13 mouse cellular contexts compared by ENCODE assay signal in genomic region chr4:54613076-54613475, GRCm38 (mm10).
DNase-seq lines count a peak whose midpoint lies in the region; ATAC-seq lines count a peak whose summit lies in the region.
"Had no signal": no experiment of that assay in that cellular context is flagged by ENCODE, and none has a peak within 500 bp of the region (broad histone marks: within the 10 kb centered on the region; RNA-seq: fewer than 3 reads in every experiment).

No protein-coding gene starts in this region.

- H3K4me2 ChIP-seq in forebrain, embryonic 11.5 days (ENCODE audit: low read depth, low read length, severe bottlenecking) = no peak overlapping the region

- H3K36me3 ChIP-seq in forebrain, embryonic 11.5 days (ENCODE audit: control insufficient read depth, insufficient read depth, low read length) = no peaks in the 10 kb centered on the region

- peaks cover 6% of the 10 kb centered on the region; the same call in 1 of the 2 replicates for H3K4me1 ChIP-seq in forebrain, embryonic 11.5 days (replicated peaks; ENCODE audit: control insufficient read depth, insufficient read depth, low read length)

- WGBS in forebrain, embryonic 11.5 days = 20% methylated on average over 3 of the region's 3 CpGs

- no peak overlapping the region for H3K4me3 ChIP-seq in forebrain, embryonic 11.5 days (ENCODE audit: low read depth, low read length)
- H3K4me3 ChIP-seq: erythroblast, embryonic 14.5 days; heart, adult 2 months had no signal

- peaks cover 3% of the 10 kb centered on the region; the same call in 1 of the 2 replicates for H3K9me3 ChIP-seq in forebrain, embryonic 11.5 days (ENCODE audit: control insufficient read depth, low read length)

- no peaks in the 10 kb centered on the region for H3K27me3 ChIP-seq in forebrain, embryonic 11.5 days (ENCODE audit: control insufficient read depth, insufficient read depth, low read length)
- H3K27me3 ChIP-seq: CH12.LX had no signal

- H3K27ac ChIP-seq in forebrain, embryonic 11.5 days (ENCODE audit: low read depth, low read length) = peak overlapping the region; percentile 77; the same call in 1 of the 2 replicates
- H3K27ac ChIP-seq: heart, adult 2 months had no signal

- ATAC-seq in forebrain, embryonic 11.5 days (replicated peaks; ENCODE audit: low FRiP score) = 0 out of 2 replicates have a peak, but pooled peaks have one; percentile 45
- ATAC-seq in megakaryocyte-erythroid progenitor cell, adult 5-6 weeks (replicated peaks; ENCODE audit: low FRiP score, low TSS enrichment, poor library complexity, severe bottlenecking) = no peak

- no peak overlapping the region for H3K9ac ChIP-seq in forebrain, embryonic 11.5 days (ENCODE audit: low read length)

- DNase-seq in layer of hippocampus, postnatal 10 days (ENCODE audit: low spot score in 2 of 2) = peak; percentile 20 to 33
- DNase-seq in layer of hippocampus, adult 9-11 months = no peak
- peak; percentile 52 for DNase-seq in forebrain, embryonic 11.5 days (ENCODE audit: low spot score)
- peak; percentile 41 for DNase-seq in gastrocnemius, postnatal 10 days
- DNase-seq in kidney, postnatal 14 days = peak; percentile 30
- DNase-seq in ovary, postnatal 14 days (ENCODE audit: low spot score) = no peak
- no peak for DNase-seq in thymus, postnatal 14 days
- DNase-seq: cerebellum, postnatal 25 days; lung, postnatal 10 days had no signal

Comparison
In these comparisons a context has a peak if more than half of its experiments do, and no peak if none do; other contexts are left out.
1. DNase-seq: peak in layer of hippocampus, postnatal 10 days (2 of 2), forebrain, embryonic 11.5 days (single experiment), gastrocnemius, postnatal 10 days (single experiment) and kidney, postnatal 14 days (single experiment); none in layer of hippocampus, adult 9-11 months (single experiment), ovary, postnatal 14 days (single experiment) and thymus, postnatal 14 days (single experiment).